Mouse (Mus musculus): ENCODE data around the gene Tusc2.

The Tusc2 gene

DNA sequence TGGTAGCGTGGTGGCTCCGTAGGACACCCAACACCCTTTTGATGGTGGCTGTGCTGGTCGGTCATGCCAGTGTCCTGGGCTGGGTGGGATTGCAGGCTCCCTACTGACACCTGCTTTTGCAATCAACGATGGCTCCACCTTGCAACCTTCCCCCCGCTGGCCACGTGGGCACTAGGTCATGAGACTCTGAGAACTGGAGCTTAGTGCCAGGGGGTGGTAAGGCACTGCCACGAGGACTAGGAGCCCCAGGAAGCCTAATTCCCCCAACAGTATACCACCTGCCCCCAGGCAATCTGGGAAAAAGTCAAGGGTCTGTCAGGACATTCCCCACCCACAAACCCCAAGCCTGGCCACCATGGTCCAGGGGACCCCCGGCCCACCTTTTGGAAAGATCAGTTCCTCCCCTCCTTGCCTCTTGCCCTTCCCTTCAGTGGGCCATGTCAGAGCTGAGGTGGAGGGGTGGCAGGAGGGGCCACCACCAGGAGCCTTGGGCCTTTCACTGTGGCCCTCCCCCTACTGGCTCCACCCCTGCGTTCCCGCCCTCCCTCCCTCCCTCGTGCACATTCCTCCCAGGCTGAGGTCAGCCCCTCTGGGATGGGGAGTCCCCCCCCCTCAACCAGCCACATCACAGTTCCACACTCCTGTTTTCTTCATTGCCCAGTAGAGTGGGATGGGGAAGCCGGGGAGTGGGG, 45.8 kb downstream of the Tusc2 start, which contains the start of gene Sema3b:
Sema3b (minus strand) TSS at position 489 of the 692 bp plus-strand sequence.
- no peak for DNase-seq (ENCODE audit: low read depth in 1 of 2, low spot score in 2 of 2)

GRCm38 (mm10) chr9:107609433-107609830, 46.4 kb downstream of the Tusc2 start:
- DNase-seq (ENCODE audit: low read depth in 1 of 2, low spot score in 2 of 2) = no peak

DNA sequence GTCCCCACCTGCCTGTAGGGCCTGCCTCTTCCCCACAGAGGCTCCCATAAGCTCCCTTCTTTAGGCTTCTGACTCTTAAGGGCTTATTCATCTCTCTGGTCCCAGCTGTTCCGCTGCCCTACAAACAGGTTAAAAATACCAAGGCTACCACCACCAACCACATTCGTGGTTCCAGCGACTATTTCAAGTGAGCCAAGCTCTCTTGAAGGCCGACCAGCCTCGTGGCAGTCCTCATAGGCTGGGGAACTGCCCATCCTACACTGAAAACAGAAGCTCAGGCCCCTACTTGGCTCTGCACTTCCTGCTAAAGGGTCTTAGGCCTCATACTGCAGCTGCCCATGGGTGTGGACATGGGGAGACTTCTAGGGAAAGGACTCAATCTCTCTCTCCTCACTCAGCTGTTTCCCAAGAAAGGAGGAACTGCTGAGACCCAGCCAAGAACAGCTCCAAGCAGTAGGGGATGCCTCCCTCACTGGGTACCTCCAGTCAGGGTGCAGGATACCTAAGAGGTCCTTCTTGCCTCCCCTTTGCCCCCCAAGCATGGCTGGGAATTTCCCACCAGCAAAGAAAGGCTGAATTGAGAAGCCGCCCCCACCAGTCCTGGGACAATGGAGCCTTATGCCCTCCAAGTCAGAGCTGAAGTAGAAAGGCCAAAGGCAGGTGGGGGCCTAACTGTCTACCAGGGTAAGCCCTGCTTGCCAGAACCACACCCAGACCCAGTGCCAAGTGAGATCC, 48.6 kb downstream of the Tusc2 start:
- DNase-seq (ENCODE audit: low read depth in 1 of 2, low spot score in 2 of 2) = no peak

- DNase-seq (ENCODE audit: low read depth in 1 of 2, low spot score in 2 of 2) = peak; percentile 94 to 99
Observed at GRCm38 (mm10) chr9:107612191-107612944, 49.3 kb downstream of the Tusc2 start.

- no peak for DNase-seq (ENCODE audit: low read depth in 1 of 2, low spot score in 2 of 2)
Observed at GRCm38 (mm10) chr9:107612945-107613569, 50.0 kb downstream of the Tusc2 start.

DNA sequence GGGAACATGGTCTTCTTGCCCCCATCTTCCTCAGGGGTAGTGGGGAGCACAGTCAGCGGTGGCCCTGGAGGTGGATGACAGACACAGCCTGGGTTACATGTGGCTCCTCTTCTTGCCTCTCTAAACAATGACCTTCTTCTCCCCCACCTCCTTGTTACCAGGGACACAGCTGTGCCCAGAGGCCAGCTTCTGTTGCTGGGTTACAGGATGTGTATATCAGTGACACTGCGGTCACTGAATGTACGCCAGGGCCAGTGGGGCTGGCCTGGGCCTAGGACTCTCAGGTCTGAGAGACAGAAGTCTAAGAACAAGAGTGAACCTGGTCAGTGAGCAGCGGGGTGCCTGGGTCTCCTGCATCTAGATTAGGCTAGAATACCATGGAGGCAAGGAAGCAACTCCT, 52.0 kb downstream of the Tusc2 start:
- no peak for DNase-seq (ENCODE audit: low read depth in 1 of 2, low spot score in 2 of 2)
